Mouse (Mus musculus) lung, adult 2 months (tissue): Measurements from ENCODE around the gene AC170998.1.

ENCODE experiments used
- CTCF ChIP-seq: fragments of 200-500 bp; IDR thresholded peaks from 2 replicates; pipeline ENCODE4 v1.5.1; 2011; ENCODE audit warnings: mild to moderate bottlenecking, low read length, control low read depth; ENCODE audit not compliant: insufficient read depth
- POLR2A ChIP-seq: fragments of 200-500 bp; IDR thresholded peaks from 2 replicates; pipeline ENCODE4 v1.6.1; 2011; ENCODE audit warnings: low read depth, mild to moderate bottlenecking, control low read depth, low read length, borderline replicate concordance; ENCODE audit errors: extremely low read depth

- TF ChIP-seq CTCF (no peak), POLR2A (no peak)
Observed at GRCm38 (mm10) chr17:28714006-28714405, 11.9 kb upstream of the AC170998.1 start.
